Mouse (Mus musculus): Measurements from ENCODE around the gene Ntm.
A peak's percentile ranks its signal among the peaks of the same experiment; 100 is the strongest.

Ntm gene

GRCm38 (mm10) chr9:29657761-29658465 lies 305.0 kb downstream of the Ntm start:
- DNase-seq (ENCODE audit: low spot score): no peak

- peak; percentile 23 for DNase-seq (ENCODE audit: low spot score)
Measured at GRCm38 (mm10) chr9:29654885-29655284, 308.1 kb downstream of the Ntm start.

GRCm38 (mm10) chr9:29653678-29654235 lies 309.2 kb downstream of the Ntm start:
- no peak for DNase-seq (ENCODE audit: low spot score)

GRCm38 (mm10) chr9:29652854-29653253 lies 310.1 kb downstream of the Ntm start:
- DNase-seq (ENCODE audit: low spot score): no peak

- no peak for DNase-seq (ENCODE audit: low spot score)
Measured at GRCm38 (mm10) chr9:29651856-29652255, 311.1 kb downstream of the Ntm start.

GRCm38 (mm10) chr9:29651226-29651625 lies 311.7 kb downstream of the Ntm start:
- no peak for DNase-seq (ENCODE audit: low spot score)

GRCm38 (mm10) chr9:29650679-29651078 lies 312.3 kb downstream of the Ntm start:
- peak; percentile 35 for DNase-seq (ENCODE audit: low spot score)

GRCm38 (mm10) chr9:29650266-29650665 lies 312.7 kb downstream of the Ntm start:
- no peak for DNase-seq (ENCODE audit: low spot score)

- no peak for DNase-seq (ENCODE audit: low spot score)
Measured at GRCm38 (mm10) chr9:29648256-29648655, 314.7 kb downstream of the Ntm start.

GRCm38 (mm10) chr9:29647764-29648163 lies 315.2 kb downstream of the Ntm start:
- DNase-seq (ENCODE audit: low spot score): no peak

- no peak for DNase-seq (ENCODE audit: low spot score)
Measured at GRCm38 (mm10) chr9:29645796-29646400, 317.0 kb downstream of the Ntm start.

- peak; percentile 72 for DNase-seq (ENCODE audit: low spot score)
Measured at GRCm38 (mm10) chr9:29642997-29643657, 319.8 kb downstream of the Ntm start.

- DNase-seq (ENCODE audit: low spot score): no peak
Measured at GRCm38 (mm10) chr9:29637335-29637734, 325.6 kb downstream of the Ntm start.

- no peak for DNase-seq (ENCODE audit: low spot score)
Measured at GRCm38 (mm10) chr9:29617181-29617580, 345.8 kb downstream of the Ntm start.

GRCm38 (mm10) chr9:29612020-29612612 lies 350.8 kb downstream of the Ntm start:
- no peak for DNase-seq (ENCODE audit: low spot score)

- DNase-seq (ENCODE audit: low spot score): no peak
Measured at GRCm38 (mm10) chr9:29610867-29611266, 352.1 kb downstream of the Ntm start.

GRCm38 (mm10) chr9:29597665-29598064 lies 365.3 kb downstream of the Ntm start:
- DNase-seq (ENCODE audit: low spot score): no peak

GRCm38 (mm10) chr9:29595321-29595720 lies 367.6 kb downstream of the Ntm start:
- no peak for DNase-seq (ENCODE audit: low spot score)

GRCm38 (mm10) chr9:29594537-29595294 lies 368.2 kb downstream of the Ntm start:
- no peak for DNase-seq (ENCODE audit: low spot score)

- no peak for DNase-seq (ENCODE audit: low spot score)
Measured at GRCm38 (mm10) chr9:29587376-29587775, 375.6 kb downstream of the Ntm start.

- DNase-seq (ENCODE audit: low spot score): no peak
Measured at GRCm38 (mm10) chr9:29586381-29586770, 376.6 kb downstream of the Ntm start.

All from ovary, postnatal 14 days (tissue).